Mouse (Mus musculus): ENCODE measurements at regions not wholly inside any gene's neighbourhood (a gene's known extent, or its start where the extent isn't known, plus 50 kb on each side); places are given as distances from the start of the nearest gene placed in this dataset.

DNA sequence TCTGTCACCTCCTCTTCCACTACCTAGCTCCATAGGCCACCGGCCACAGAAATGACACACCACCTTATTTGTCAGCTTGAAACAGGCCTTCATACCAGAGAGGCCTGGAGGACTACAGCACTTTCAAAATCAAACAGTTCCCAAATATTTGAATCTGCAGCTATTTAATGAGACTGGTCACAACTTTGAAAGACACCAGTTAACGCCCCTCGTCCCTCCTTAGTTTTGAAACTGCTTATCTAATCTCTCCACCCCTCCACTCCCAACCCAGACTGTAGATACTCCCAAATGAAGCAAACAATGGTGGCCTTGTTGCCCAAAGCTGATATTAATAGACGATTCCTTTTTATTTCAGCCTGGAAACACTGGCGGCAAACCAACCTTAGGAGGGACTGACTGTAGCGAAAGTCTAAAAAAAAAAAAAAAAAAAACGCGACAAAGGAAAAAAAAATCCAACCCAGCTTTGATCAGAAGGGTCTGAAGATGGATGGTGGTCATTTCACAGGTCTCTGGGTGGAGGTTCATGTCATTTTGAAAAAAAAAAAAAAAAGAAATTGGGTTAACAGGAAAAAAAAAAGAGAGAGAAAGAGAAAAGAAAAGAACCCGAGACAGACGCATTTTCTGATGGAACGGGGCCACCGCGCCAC, 80.8 kb downstream of the Hes1 start:
- H3K27me3 ChIP-seq (ENCODE audit: control insufficient read depth, insufficient read depth, low read length): no peaks in the 10 kb centered on the region
- H3K4me1 ChIP-seq (ENCODE audit: control insufficient read depth, insufficient read depth, insufficient read length): peaks cover 4% of the 10 kb centered on the region; the same call in 1 of the 2 replicates
- 28% methylated on average over 13 of the region's 13 CpGs for WGBS
- H3K27ac ChIP-seq (ENCODE audit: insufficient read depth, low read length): no peak overlapping the region
- no peak for TF ChIP-seq POLR2A (IDR thresholded peaks at IDR 0.05; ENCODE audit: low read depth, low read length)
- no peak for TF ChIP-seq CTCF (IDR thresholded peaks at IDR 0.05; ENCODE audit: extremely low read depth, insufficient read depth, insufficient read length, insufficient replicate concordance)
- H3K4me3 ChIP-seq (ENCODE audit: extremely low read depth, insufficient read depth, insufficient read length): peak overlapping the region; percentile 4; the same call in 1 of the 2 replicates
- H3K36me3 ChIP-seq (ENCODE audit: control insufficient read depth, insufficient read depth, low read length): no peaks in the 10 kb centered on the region
- no peak for DNase-seq (ENCODE audit: low read depth in 1 of 2, low spot score in 2 of 2)

DNA sequence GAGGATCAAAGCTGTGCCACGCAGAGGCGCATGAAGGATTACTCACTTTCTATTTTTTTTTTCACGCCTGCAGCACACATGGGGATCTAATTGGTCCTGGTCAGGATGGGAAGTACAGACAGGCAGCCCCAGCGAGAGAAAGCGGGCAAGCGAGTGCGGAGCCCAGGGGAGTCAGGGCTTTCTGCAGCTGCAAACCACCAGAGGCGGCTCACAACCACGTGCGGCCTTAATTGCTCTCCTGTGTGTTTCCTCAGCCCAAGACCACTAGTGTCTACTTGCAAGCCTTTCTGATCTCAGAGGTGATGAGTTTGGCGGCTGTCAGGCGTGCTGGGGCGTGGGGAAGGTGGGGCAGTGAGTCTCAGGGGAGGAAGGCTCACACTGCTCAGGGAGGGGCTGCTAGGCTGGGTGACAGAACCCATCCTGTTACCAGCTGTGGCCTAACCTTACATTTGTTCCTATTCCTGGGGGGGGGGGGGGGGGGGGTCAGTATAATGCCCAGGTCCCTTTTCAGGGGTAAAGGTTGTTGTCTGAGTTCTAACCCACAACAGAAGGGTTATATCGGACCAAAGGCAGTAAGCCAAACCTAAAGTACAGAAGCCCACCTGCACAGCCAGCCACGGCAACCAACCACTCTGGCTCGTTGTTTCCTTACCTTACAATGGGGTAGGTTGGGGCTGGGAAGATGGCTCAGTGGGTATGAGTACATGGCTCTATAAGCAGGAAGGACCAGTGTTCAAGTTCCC, 81.5 kb downstream of the Hes1 start:
- no peak for TF ChIP-seq CTCF (IDR thresholded peaks at IDR 0.05; ENCODE audit: extremely low read depth, insufficient read depth, insufficient read length, insufficient replicate concordance)
- no peak for TF ChIP-seq POLR2A (IDR thresholded peaks at IDR 0.05; ENCODE audit: low read depth, low read length)
- 13% methylated on average over 16 of the region's 16 CpGs for WGBS
- Histone ChIP-seq H3K4me1 (ENCODE audit: control insufficient read depth, insufficient read depth, insufficient read length) (peaks cover 4% of the 10 kb centered on the region; the same call in 1 of the 2 replicates), H3K27ac (ENCODE audit: insufficient read depth, low read length) (no peak overlapping the region), H3K36me3 (ENCODE audit: control insufficient read depth, insufficient read depth, low read length) (no peaks in the 10 kb centered on the region), H3K4me3 (ENCODE audit: extremely low read depth, insufficient read depth, insufficient read length) (peak overlapping the region; percentile 4; the same call in 1 of the 2 replicates), H3K27me3 (ENCODE audit: control insufficient read depth, insufficient read depth, low read length) (no peaks in the 10 kb centered on the region)
- peak; percentile 36 to 65 for DNase-seq (ENCODE audit: low read depth in 1 of 2, low spot score in 2 of 2)

DNA sequence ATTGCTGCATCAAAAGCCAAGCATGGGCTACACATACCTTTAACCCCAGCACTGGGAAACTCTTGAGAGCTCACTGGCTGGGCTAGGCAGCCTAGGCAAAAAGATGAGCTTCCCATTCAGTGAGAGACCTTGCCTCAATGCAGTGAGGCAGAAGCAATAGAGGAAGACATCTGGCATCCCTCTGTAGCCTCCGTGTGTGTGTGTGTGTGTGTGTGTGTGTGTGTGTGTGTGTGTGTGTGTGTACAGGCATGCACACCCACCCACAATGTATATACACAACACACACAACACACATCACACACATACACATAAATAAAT, 82.0 kb downstream of the Hes1 start:
- TF ChIP-seq POLR2A (IDR thresholded peaks at IDR 0.05; ENCODE audit: low read depth, low read length) (no peak), CTCF (IDR thresholded peaks at IDR 0.05; ENCODE audit: extremely low read depth, insufficient read depth, insufficient read length, insufficient replicate concordance) (no peak)
- Histone ChIP-seq H3K4me3 (ENCODE audit: extremely low read depth, insufficient read depth, insufficient read length) (no peak overlapping the region), H3K27ac (ENCODE audit: insufficient read depth, low read length) (no peak overlapping the region), H3K27me3 (ENCODE audit: control insufficient read depth, insufficient read depth, low read length) (no peaks in the 10 kb centered on the region), H3K36me3 (ENCODE audit: control insufficient read depth, insufficient read depth, low read length) (no peaks in the 10 kb centered on the region), H3K4me1 (ENCODE audit: control insufficient read depth, insufficient read depth, insufficient read length) (peaks cover 4% of the 10 kb centered on the region; the same call in 1 of the 2 replicates)
- 63% methylated on average over 1 of the region's 1 CpGs for WGBS
- no peak for DNase-seq (ENCODE audit: low read depth in 1 of 2, low spot score in 2 of 2)

DNA sequence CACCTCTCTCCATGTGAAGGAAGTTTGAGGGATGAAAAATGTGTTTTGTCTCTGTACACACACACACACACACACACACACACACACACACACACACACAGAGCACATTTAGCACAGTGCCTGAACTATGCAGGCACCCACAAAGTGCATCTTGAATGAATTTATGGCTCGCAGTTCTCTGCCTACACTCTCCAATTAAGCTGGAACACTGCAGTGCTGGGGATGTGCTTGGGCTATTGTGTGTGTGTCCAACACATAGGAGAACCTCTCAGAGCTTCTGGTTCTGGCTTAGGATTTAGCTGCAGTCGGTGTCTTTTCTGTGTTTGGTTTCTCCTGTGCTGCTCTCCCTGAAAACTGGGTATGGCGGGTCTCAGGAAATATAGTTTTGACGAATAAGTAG, 83.1 kb downstream of the Hes1 start:
- H3K4me1 ChIP-seq (ENCODE audit: control insufficient read depth, insufficient read depth, insufficient read length): peaks cover 4% of the 10 kb centered on the region; the same call in 1 of the 2 replicates
- H3K27me3 ChIP-seq (ENCODE audit: control insufficient read depth, insufficient read depth, low read length): no peaks in the 10 kb centered on the region
- no peak for DNase-seq (ENCODE audit: low read depth in 1 of 2, low spot score in 2 of 2)
- H3K36me3 ChIP-seq (ENCODE audit: control insufficient read depth, insufficient read depth, low read length): no peaks in the 10 kb centered on the region
- TF ChIP-seq CTCF (IDR thresholded peaks at IDR 0.05; ENCODE audit: extremely low read depth, insufficient read depth, insufficient read length, insufficient replicate concordance): no peak
- no peak for TF ChIP-seq POLR2A (IDR thresholded peaks at IDR 0.05; ENCODE audit: low read depth, low read length)
- 92% methylated on average over 4 of the region's 4 CpGs for WGBS
- no peak overlapping the region for H3K4me3 ChIP-seq (ENCODE audit: extremely low read depth, insufficient read depth, insufficient read length)
- H3K27ac ChIP-seq (ENCODE audit: insufficient read depth, low read length): no peak overlapping the region

DNA sequence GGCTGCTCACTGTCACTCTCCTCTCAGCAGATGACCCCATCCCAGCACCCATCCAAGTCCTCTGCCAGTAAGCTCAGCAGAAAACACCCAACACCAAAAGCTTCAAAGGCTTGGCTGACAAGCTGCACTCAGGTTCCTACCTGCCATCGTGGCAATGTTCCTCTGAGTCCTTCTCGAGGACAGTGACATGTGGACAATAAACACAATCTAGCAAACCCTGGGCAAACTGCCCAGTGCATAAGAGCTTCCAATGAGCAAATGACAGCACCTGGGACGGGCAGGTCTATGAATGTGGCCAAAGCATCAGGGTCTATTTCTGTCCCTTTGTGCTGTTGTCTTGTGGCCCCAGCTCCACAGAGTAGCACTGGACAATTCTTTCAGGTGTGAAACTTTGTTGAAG, 86.9 kb downstream of the Hes1 start:
- Histone ChIP-seq H3K4me3 (ENCODE audit: extremely low read depth, insufficient read depth, insufficient read length) (no peak overlapping the region), H3K27ac (ENCODE audit: insufficient read depth, low read length) (no peak overlapping the region), H3K27me3 (ENCODE audit: control insufficient read depth, insufficient read depth, low read length) (no peaks in the 10 kb centered on the region), H3K36me3 (ENCODE audit: control insufficient read depth, insufficient read depth, low read length) (no peaks in the 10 kb centered on the region), H3K4me1 (ENCODE audit: control insufficient read depth, insufficient read depth, insufficient read length) (peaks cover 18% of the 10 kb centered on the region; the same call in 1 of the 2 replicates)
- DNase-seq (ENCODE audit: low read depth in 1 of 2, low spot score in 2 of 2): no peak
- WGBS: 86% methylated on average over 3 of the region's 3 CpGs
- no peak for TF ChIP-seq POLR2A (IDR thresholded peaks at IDR 0.05; ENCODE audit: low read depth, low read length)
- no peak for TF ChIP-seq CTCF (IDR thresholded peaks at IDR 0.05; ENCODE audit: extremely low read depth, insufficient read depth, insufficient read length, insufficient replicate concordance)

DNA sequence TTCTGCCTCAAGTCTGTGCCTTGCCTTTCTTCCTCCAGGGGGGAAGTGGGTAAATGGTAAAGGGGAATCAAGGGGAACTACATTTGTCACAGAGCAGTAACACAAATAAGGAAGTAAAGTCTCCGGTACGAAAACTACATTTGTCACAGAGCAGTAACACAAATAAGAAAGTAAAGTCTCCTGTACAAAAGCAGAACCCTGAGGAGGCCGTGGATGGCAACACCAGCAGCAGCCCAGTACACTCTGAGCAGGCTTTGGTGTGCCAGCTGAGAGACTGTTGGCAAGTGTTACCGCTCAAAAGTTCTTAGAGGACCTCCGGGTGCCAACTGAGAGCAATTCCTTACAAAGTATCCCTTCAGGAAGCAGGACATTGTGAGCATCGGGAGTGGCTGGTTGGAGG, 90.9 kb downstream of the Hes1 start:
- H3K4me1 ChIP-seq (ENCODE audit: control insufficient read depth, insufficient read depth, insufficient read length): peaks cover 18% of the 10 kb centered on the region; the same call in 1 of the 2 replicates
- TF ChIP-seq POLR2A (IDR thresholded peaks at IDR 0.05; ENCODE audit: low read depth, low read length) (no peak), CTCF (IDR thresholded peaks at IDR 0.05; ENCODE audit: extremely low read depth, insufficient read depth, insufficient read length, insufficient replicate concordance) (no peak)
- H3K36me3 ChIP-seq (ENCODE audit: control insufficient read depth, insufficient read depth, low read length): no peaks in the 10 kb centered on the region
- H3K27ac ChIP-seq (ENCODE audit: insufficient read depth, low read length): peak overlapping the region; percentile 88
- H3K4me3 ChIP-seq (ENCODE audit: extremely low read depth, insufficient read depth, insufficient read length): no peak overlapping the region
- 9% methylated on average over 6 of the region's 6 CpGs for WGBS
- peak; percentile 25 to 59 for DNase-seq (ENCODE audit: low read depth in 1 of 2, low spot score in 2 of 2)
- H3K27me3 ChIP-seq (ENCODE audit: control insufficient read depth, insufficient read depth, low read length): no peaks in the 10 kb centered on the region
